Mouse (Mus musculus): Measurements from ENCODE around the gene Meiob. TPM values are rescaled to one million over a fixed set of nuclear protein-coding genes. Genes with fewer than 3 reads are reported as not detected.
A peak's percentile ranks its signal among the peaks of the same experiment; 100 is the strongest.

The Meiob gene
- polyA plus RNA-seq (2015; fragmentation: Nextera tagmentation; extraction: Ambion mirVana), result 0.05 TPM in 1 of 2 replicates, not detected in the other

DNA sequence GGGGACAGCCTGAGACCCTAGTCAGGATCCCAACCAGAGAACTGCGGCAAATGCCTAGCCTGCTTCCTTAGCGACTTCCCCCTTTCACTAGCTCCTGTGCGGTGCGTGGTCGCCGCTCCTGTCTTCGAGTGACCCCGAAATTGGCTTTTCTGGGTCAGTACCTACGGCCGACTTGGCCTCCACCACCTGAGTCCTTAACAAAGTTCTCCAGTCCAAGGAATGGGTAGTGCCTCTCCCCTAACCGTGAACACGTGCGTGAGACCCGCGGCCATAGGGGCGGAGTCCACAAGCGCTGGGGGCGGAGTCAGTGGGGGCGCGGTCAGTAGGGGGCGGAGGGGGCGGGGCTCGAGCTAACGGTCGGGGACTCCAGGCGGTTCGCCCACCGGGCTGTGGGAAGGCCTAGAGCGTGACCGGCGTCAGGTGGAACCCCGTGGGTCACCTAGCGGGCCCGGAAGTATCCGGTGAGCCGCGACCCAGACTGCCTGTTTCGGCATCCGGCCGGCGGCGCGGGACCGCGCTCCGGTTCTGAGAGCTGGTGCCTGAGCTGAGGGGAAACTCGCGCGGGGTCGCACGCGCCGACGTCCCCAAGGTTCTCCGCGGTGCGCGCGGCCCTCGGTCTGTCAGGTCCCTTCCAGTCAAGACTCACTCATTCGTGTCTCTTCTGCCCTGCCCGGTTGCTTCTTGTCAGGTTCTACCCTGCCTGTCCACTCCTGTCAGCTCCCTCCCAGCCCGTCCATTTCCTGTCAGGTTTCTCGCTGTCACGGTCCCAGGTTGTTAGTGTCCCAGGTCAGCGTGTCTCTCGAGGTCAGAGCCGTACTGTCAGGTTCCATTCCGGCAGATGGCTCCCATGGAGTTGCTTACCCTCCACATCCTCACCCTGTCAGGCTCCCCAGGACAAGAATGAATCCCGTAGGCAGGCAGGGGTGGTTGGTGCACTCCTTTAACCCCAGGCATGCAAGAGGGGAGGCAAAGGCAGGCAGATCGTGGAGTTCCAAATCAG lies at the start of gene Meiob:
Gene Meiob (plus strand): TSS at position 338 of the 1,000 bp plus-strand sequence.
- peak; percentile 78 for DNase-seq (ENCODE audit: low spot score)
- Histone ChIP-seq H3K27ac (replicated peaks) (no peak within 1 kb of the TSS), H3K9me3 (ENCODE audit: control insufficient read depth, low read length) (no peaks in the 10 kb centered on the region), H3K4me3 (ENCODE audit: low read depth, low read length) (peak within 1 kb of the TSS; percentile 60), H3K27me3 (ENCODE audit: control insufficient read depth, insufficient read depth, low read length) (no peaks in the 10 kb centered on the region), H3K4me1 (replicated peaks; ENCODE audit: control insufficient read depth, insufficient read depth) (no peaks in the 10 kb centered on the region), H3K9ac (ENCODE audit: low read length) (peak within 1 kb of the TSS; percentile 60), H3K4me2 (replicated peaks; ENCODE audit: low read depth) (peak within 1 kb of the TSS; percentile 91), H3K36me3 (ENCODE audit: control insufficient read depth, insufficient read depth, low read length) (no peaks in the 10 kb centered on the region)
- ATAC-seq (ENCODE audit: low FRiP score, low TSS enrichment), result peak; percentile 81
- WGBS, result under 1% methylated on average over 64 of the region's 71 CpGs
- TF ChIP-seq EP300 (optimal IDR thresholded peaks at IDR 0.05) (no peak), CTCF (IDR thresholded peaks at IDR 0.05; ENCODE audit: low read depth) (no peak)

DNA sequence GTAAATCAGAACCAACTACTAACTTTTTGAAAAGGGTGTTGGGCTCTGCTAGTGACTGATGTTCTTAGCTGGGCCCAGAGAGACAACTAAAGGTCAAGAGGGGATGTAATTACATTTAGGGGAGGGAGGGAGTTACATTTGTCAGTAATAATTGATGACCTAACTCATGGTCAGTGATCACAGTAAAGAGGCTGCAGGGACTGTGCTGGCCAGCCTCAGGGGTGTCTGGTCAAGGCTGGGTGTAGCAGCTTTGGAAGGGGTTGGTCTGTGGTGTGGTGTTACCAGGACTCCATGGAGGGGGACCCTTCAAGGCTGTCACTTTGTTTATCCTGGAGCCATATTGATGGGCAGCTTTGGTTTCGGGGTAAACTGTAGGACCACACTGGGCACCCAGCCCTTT lies 46.7 kb upstream of the Meiob start:
- H3K9ac ChIP-seq (ENCODE audit: low read length), result no peak overlapping the region
- no peak overlapping the region for H3K4me3 ChIP-seq (ENCODE audit: low read depth, low read length)
- no peaks in the 10 kb centered on the region for H3K9me3 ChIP-seq (ENCODE audit: control insufficient read depth, low read length)
- no peaks in the 10 kb centered on the region for H3K36me3 ChIP-seq (ENCODE audit: control insufficient read depth, insufficient read depth, low read length)
- no peak overlapping the region for H3K4me2 ChIP-seq (replicated peaks; ENCODE audit: low read depth)
- H3K27ac ChIP-seq (replicated peaks), result no peak overlapping the region
- no peak; the same call in 1 of the 2 replicates for ATAC-seq (ENCODE audit: low FRiP score, low TSS enrichment)
- peaks cover 9% of the 10 kb centered on the region; the same call in 1 of the 2 replicates for H3K27me3 ChIP-seq (ENCODE audit: control insufficient read depth, insufficient read depth, low read length)
- 83% methylated on average over 1 of the region's 1 CpGs for WGBS
- no peak for TF ChIP-seq EP300 (optimal IDR thresholded peaks at IDR 0.05)
- no peak for TF ChIP-seq CTCF (IDR thresholded peaks at IDR 0.05; ENCODE audit: low read depth)
- no peak for DNase-seq (ENCODE audit: low spot score)
- peaks cover 6% of the 10 kb centered on the region for H3K4me1 ChIP-seq (replicated peaks; ENCODE audit: control insufficient read depth, insufficient read depth)

DNA sequence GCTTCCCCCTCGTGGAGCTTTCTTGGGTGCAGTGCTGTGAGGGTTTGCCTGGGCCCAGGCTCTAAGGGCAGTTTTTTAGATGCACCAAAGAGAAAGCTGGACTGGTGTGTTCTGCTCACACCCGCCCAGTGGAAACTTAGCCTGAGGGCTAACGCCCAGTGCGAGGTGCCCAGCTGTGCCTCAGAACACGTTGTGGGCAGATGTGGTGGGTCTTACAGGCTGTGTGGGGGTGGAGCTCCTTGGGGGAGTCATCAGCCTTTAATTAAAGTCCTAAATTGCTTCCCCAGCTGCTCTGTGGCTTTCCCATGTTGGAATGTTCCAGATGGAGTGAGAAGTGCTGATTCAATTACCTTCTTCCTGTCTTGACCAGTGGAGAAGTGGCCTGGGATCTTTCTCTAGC lies 43.0 kb upstream of the Meiob start:
- Histone ChIP-seq H3K9me3 (ENCODE audit: control insufficient read depth, low read length) (no peaks in the 10 kb centered on the region), H3K4me2 (replicated peaks; ENCODE audit: low read depth) (no peak overlapping the region), H3K27me3 (ENCODE audit: control insufficient read depth, insufficient read depth, low read length) (no peaks in the 10 kb centered on the region), H3K27ac (replicated peaks) (no peak overlapping the region), H3K9ac (ENCODE audit: low read length) (no peak overlapping the region), H3K4me1 (replicated peaks; ENCODE audit: control insufficient read depth, insufficient read depth) (no peaks in the 10 kb centered on the region), H3K36me3 (ENCODE audit: control insufficient read depth, insufficient read depth, low read length) (no peaks in the 10 kb centered on the region), H3K4me3 (ENCODE audit: low read depth, low read length) (no peak overlapping the region)
- no peak for DNase-seq (ENCODE audit: low spot score)
- WGBS, result 53% methylated on average over 5 of the region's 5 CpGs
- TF ChIP-seq EP300 (optimal IDR thresholded peaks at IDR 0.05), result no peak
- no peak for TF ChIP-seq CTCF (IDR thresholded peaks at IDR 0.05; ENCODE audit: low read depth)
- ATAC-seq (ENCODE audit: low FRiP score, low TSS enrichment), result no peak

DNA sequence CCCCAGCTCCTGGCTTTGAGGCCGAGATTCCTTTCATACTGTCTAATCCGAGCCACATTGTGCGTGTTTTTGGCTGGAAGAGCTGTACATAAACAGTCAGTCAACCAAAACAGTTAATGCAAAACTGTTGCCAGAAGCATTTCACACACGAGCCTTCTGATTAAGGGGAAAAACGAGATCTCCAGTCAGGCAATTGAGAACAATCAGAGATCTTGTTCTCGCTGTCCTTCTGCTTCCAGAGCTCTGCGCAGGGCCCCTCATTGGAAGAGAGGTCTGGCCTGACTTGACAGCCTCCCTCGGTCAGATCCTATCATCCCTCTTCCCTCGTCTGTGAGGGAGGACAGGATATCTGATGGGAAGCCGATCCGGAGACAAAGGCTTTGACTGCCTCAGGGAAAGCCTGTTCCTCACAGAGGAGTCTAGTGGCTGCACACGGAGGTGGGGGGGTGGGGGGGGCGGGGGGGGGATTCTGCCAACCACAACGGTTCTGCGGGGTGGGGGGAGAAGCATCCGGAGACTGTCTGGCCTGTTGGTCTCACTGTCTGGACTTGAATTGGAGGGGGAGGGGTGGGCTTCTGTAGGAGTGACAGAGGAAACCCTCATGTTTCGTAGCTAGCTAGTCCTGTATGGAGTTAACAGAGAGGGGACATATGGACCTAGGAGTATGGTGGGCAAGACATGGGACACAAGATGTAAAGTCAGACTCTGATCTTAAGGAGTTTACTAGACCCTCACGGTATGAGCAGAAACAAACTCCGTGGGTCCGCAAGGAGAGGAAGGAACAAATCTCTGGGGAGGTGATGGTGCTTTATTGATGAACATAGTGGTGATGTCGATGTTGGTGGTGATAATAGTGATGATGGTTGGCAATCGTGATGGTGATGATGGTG lies 38.8 kb upstream of the Meiob start:
- no peak for DNase-seq (ENCODE audit: low spot score)
- Histone ChIP-seq H3K27ac (replicated peaks) (no peak overlapping the region), H3K9ac (ENCODE audit: low read length) (no peak overlapping the region), H3K4me2 (replicated peaks; ENCODE audit: low read depth) (no peak overlapping the region), H3K36me3 (ENCODE audit: control insufficient read depth, insufficient read depth, low read length) (no peaks in the 10 kb centered on the region), H3K4me1 (replicated peaks; ENCODE audit: control insufficient read depth, insufficient read depth) (no peaks in the 10 kb centered on the region), H3K4me3 (ENCODE audit: low read depth, low read length) (no peak overlapping the region), H3K27me3 (ENCODE audit: control insufficient read depth, insufficient read depth, low read length) (no peaks in the 10 kb centered on the region), H3K9me3 (ENCODE audit: control insufficient read depth, low read length) (no peaks in the 10 kb centered on the region)
- ATAC-seq (ENCODE audit: low FRiP score, low TSS enrichment), result no peak
- 48% methylated on average over 22 of the region's 22 CpGs for WGBS
- no peak for TF ChIP-seq CTCF (IDR thresholded peaks at IDR 0.05; ENCODE audit: low read depth)
- TF ChIP-seq EP300 (optimal IDR thresholded peaks at IDR 0.05), result no peak

DNA sequence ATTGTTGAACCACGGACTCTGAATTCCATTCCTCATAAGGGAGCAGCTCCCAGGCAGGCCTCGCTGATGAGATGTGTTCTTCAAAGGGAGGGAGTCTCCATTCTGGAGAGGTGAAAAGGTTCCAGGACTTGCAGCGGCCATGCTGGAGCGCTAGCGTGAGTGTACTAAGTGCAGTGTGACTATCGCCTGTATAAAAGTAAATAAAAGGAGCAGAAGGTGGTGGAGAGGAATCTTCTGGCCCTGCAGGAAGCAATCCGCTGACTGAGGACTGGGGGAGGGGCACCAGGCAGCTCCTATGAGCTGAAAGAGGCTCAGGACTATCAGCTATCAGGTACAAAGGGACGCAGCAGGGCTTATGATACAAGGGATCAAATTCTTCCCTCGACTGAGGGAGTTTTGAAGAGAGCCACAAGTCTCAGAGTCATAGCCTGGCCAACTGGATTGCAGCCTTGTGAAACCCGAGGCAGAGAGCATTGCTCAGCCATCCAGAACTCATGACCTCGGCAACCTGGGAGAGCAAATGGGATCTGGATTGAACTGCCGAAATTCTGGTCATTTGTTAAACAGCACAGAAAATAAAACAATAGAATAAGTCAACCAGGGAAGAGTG lies 37.7 kb upstream of the Meiob start:
- DNase-seq (ENCODE audit: low spot score) (no peak), ATAC-seq (ENCODE audit: low FRiP score, low TSS enrichment) (no peak)
- Histone ChIP-seq H3K27ac (replicated peaks) (no peak overlapping the region), H3K36me3 (ENCODE audit: control insufficient read depth, insufficient read depth, low read length) (no peaks in the 10 kb centered on the region), H3K9me3 (ENCODE audit: control insufficient read depth, low read length) (no peaks in the 10 kb centered on the region), H3K27me3 (ENCODE audit: control insufficient read depth, insufficient read depth, low read length) (no peaks in the 10 kb centered on the region), H3K4me1 (replicated peaks; ENCODE audit: control insufficient read depth, insufficient read depth) (no peaks in the 10 kb centered on the region), H3K4me2 (replicated peaks; ENCODE audit: low read depth) (no peak overlapping the region), H3K4me3 (ENCODE audit: low read depth, low read length) (no peak overlapping the region), H3K9ac (ENCODE audit: low read length) (no peak overlapping the region)
- no peak for TF ChIP-seq EP300 (optimal IDR thresholded peaks at IDR 0.05)
- TF ChIP-seq CTCF (IDR thresholded peaks at IDR 0.05; ENCODE audit: low read depth), result no peak
- 25% methylated on average over 12 of the region's 12 CpGs for whole genome bisulfite sequencing
